Mouse (Mus musculus) bone marrow, adult 2 months (tissue): ENCODE data around the gene Gm6614. TPM values are rescaled to one million over a fixed set of nuclear protein-coding genes. Genes with fewer than 3 reads are reported as not detected.

Experiments
- H3K27ac ChIP-seq: fragments of 200-500 bp; 2 replicates; pipeline ENCODE4 v1.5.1; 2012; ENCODE audit warnings: low read depth, mild to moderate bottlenecking, control low read depth, inconsistent platforms, low read length; ENCODE audit not compliant: control insufficient read depth, poor library complexity, insufficient read depth
- H3K4me1 ChIP-seq: fragments of 200-500 bp; 2 replicates; pipeline ENCODE4 v1.6.1; 2011; ENCODE audit warnings: low read length; ENCODE audit not compliant: control insufficient read depth, insufficient read depth
- H3K4me3 ChIP-seq: fragments of 200-500 bp; replicated peaks from 2 replicates; pipeline ENCODE3; 2011; ENCODE audit warnings: mild to moderate bottlenecking, low read depth, low read length, control low read depth; ENCODE audit not compliant: control insufficient read depth
- CTCF ChIP-seq: fragments of 200-500 bp; IDR thresholded peaks from 2 replicates; pipeline ENCODE4 v1.5.1; 2011; ENCODE audit warnings: low read length, control low read depth; ENCODE audit not compliant: control insufficient read depth, insufficient read depth
- POLR2A ChIP-seq: fragments of 200-500 bp; IDR thresholded peaks from 2 replicates; pipeline ENCODE4 v1.6.1; 2011; ENCODE audit warnings: low read depth, mild to moderate bottlenecking, control low read depth, low read length, borderline replicate concordance; ENCODE audit not compliant: control insufficient read depth
- WGBS: fragments of 180-500 bp; shearing (Covaris S2); methylation state at CpG from one replicate; pipeline ENCODE4 v1.1.7; 2018; 5-methylcytosine and 5-hydroxymethylcytosine counted together
- polyA plus RNA-seq: library from polyadenylated mRNA; stranded (reverse); fragments of >200 nt; gene quantifications from 2 replicates; pipeline ENCODE4 v1.2.4, GENCODE M21; 2011; ENCODE audit warnings: low replicate concordance; ENCODE audit not compliant: missing spikeins, insufficient read depth, insufficient read length

Gm6614 gene
- polyA plus RNA-seq, 1 experiment, result not detected

GRCm38 (mm10) chr6:141984644-141985043 is 26.6 kb downstream of the Gm6614 start:
- TF ChIP-seq CTCF (no peak), POLR2A (no peak)
- WGBS, result 63% methylated on average over 3 of the region's 3 CpGs
- Histone ChIP-seq H3K27ac (no peak overlapping the region), H3K4me1 (no peaks in the 10 kb centered on the region), H3K4me3 (no peak overlapping the region)

GRCm38 (mm10) chr6:141962420-141962819 is 48.8 kb downstream of the Gm6614 start:
- no peak for TF ChIP-seq CTCF
- no peak for TF ChIP-seq POLR2A
- 57% methylated on average over 1 of the region's 1 CpGs for WGBS
- Histone ChIP-seq H3K4me3 (no peak overlapping the region), H3K4me1 (no peaks in the 10 kb centered on the region), H3K27ac (no peak overlapping the region)

GRCm38 (mm10) chr6:141961861-141962260 is 49.4 kb downstream of the Gm6614 start:
- no peak overlapping the region for H3K4me3 ChIP-seq
- H3K4me1 ChIP-seq, result no peaks in the 10 kb centered on the region
- TF ChIP-seq CTCF (no peak), POLR2A (no peak)
- 82% methylated on average over 3 of the region's 3 CpGs for WGBS
- no peak overlapping the region for H3K27ac ChIP-seq

GRCm38 (mm10) chr6:141960482-141960881 is 50.7 kb downstream of the Gm6614 start:
- TF ChIP-seq CTCF (no peak), POLR2A (no peak)
- Histone ChIP-seq H3K27ac (no peak overlapping the region), H3K4me3 (no peak overlapping the region), H3K4me1 (no peaks in the 10 kb centered on the region)
- WGBS, result 72% methylated on average over 5 of the region's 5 CpGs

GRCm38 (mm10) chr6:141946862-141947261 is 64.4 kb downstream of the Gm6614 start, which contains the start of gene Slco1a1:
Slco1a1 (minus strand) TSS chr6:141946962.
- Histone ChIP-seq H3K27ac (no peak within 1 kb of the TSS), H3K4me1 (no peaks in the 10 kb centered on the region), H3K4me3 (no peak within 1 kb of the TSS)
- TF ChIP-seq POLR2A, result no peak

- no peaks in the 10 kb centered on the region for H3K4me1 ChIP-seq
- 57% methylated on average over 1 of the region's 1 CpGs for WGBS
- TF ChIP-seq POLR2A (no peak), CTCF (no peak)
- H3K27ac ChIP-seq, result no peak overlapping the region
- H3K4me3 ChIP-seq, result no peak overlapping the region
These were observed 70.8 kb downstream of the Gm6614 start for GRCm38 (mm10) chr6:141940451-141940850.

Other genes with a start within 250 kb of the Gm6614 start
- not detected in 2 replicates for gene Gm5724, start 237.6 kb downstream of the Gm6614 start, polyA plus RNA-seq
- gene Slco1a4, start 155.2 kb downstream of the Gm6614 start, polyA plus RNA-seq, result not detected in 2 replicates
- gene Slco1a1, start 64.5 kb downstream of the Gm6614 start, polyA plus RNA-seq, result 0.57 and 0.77 TPM in 2 replicates
- not detected in 2 replicates for gene Slco1a6, start 197.1 kb upstream of the Gm6614 start, polyA plus RNA-seq